Mouse (Mus musculus) urinary bladder, adult 2 months (tissue): Measurements from ENCODE around the gene Gm12355. TPM values are rescaled to one million over a fixed set of nuclear protein-coding genes. Genes with fewer than 3 reads are reported as not detected.
"Not testable (repeated sequence)": the region's sequence is repeated elsewhere in the genome, so short reads cannot be mapped to it uniquely, and the experiment has no call there.

Source experiments
- DNase-seq: peaks from one replicate; pipeline ENCODE4 v3.0.0; 2022; ENCODE audit warnings: low spot score
- polyA plus RNA-seq: library from polyadenylated mRNA; depleted of rRNA; stranded (reverse); fragments of >200 nt; gene quantifications from 2 replicates; pipeline ENCODE4 v1.2.3, GENCODE M21; 2012; rRNA removed

Gene Gm12355
- 0.47 and 0.52 TPM in 2 replicates for polyA plus RNA-seq

DNA sequence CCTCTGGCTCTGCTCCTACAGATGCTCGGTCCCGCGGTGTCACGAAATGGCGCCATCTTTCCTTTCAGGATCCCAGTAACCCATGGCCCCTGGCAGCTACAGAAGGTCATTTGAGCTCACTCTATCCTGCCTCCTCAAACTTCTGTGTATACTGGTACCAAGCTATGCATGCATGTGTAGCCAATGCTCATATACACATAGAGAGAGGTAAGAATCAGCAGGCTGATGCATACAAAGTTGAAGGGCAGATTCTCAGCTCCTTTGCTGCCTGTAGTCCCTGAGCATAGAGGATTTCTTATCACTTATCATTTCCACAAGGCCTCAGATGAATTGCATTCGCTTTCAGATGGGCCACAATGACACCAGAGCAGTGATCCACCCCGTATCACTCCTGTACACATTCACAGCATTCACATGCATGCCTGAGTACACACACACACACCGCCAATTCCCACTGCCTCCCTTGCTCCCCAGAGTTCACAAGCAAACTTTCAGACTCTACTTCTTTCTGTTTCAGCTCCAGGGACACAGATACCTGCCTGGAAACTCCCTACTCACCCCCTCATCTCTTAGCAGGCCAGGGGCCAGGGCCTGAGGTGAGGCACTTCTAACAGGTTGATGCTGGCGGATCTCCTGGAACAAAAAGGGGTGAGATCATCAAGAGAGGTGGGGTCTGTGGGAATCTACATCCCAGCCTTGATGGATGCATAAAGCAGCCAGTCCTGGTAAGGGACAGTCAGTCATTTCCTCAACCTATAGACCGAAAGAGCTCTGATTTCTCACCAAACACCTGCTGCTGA is at the start of gene Gm12355, which contains the start of gene Gsdma3:
Gm12355 (minus strand) TSS at position 51 of the 800 bp plus-strand sequence.
Gsdma3 (plus strand) TSS at position 750 of the 800 bp plus-strand sequence.
- no peak for DNase-seq

DNA sequence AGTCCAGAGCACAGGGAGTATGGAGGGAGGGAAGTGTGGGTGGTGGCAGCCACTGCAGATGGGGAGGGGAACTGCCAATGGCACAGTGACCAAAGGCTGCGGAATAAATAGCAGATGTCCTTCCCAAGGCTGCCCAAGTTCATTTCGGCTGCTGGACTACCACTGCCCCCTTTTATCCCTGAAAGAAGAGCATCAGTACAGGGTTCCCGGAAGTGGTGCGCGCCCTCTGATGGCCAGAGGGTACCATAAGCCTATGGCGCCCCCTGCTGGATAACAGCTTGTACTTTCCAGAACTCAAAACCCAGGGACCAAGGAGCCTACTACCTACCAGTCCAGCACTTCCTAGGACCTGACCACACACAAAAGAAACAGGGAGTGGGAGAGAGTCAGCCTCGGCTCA is 47.7 kb upstream of the Gm12355 start:
- DNase-seq = not testable (repeated sequence)

DNA sequence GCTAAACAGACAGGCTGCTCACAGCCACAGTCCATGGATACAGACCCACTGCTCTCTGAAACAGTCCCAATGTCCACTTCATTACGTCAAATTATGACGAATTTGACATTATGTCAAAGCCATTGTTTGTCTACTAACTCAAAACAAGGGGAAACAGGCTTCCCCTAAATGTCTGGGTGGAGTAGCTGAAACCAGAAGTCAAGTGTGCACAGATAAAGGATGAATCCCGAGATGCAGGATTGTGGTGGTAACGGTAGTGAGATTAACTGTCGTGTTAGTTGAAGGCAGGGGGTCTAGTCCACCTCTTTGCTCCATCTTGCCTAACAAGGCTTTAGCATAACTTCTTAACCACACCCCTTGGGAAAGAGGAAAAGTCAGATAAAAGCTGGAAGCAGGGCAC is 47.0 kb upstream of the Gm12355 start:
- no peak for DNase-seq

DNA sequence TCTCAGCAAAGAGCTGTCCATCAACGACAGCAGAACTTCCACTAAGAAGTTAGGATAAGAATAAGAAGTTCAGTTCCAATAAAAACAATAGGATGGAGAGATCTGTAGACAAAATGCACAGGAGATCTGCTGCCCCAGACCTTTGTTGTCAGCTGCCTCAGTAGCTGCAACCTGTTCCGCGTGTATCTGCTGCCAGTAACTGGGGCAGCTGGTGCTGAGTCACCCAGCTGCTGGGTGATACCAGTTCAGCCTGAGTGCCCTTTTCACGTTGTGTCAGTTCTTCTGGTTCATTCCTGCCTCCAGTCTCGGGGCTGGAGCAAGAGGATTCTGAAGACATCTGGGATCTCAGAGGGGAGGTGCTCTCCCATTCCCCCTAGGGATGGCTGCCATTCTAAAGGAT is 46.4 kb upstream of the Gm12355 start:
- no peak for DNase-seq

DNA sequence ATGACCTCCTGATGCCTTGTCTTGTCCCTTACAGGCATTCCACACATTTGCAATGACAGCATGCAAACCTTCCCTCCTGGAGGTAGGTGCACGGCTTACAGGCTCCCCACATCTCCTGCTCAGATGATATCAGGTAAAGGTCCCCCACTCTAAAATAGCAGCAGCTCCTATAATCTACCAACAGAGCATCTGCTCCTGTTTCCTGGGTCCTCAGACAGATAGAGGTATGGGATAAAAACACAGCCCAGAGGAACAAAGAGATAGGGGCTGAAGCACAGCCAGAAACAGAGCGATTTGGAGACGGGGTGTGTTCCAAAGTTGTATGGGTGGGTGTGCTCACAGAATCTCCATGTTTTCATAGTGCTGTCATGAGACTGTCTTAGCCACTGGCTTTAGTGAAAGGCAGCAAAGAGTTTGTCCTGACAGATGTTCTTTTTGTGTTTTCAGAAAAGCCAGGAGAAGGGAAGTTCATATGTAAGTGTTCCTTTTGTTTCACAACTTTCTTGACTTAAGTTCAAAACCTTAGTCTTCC is 45.9 kb upstream of the Gm12355 start:
- no peak for DNase-seq

DNA sequence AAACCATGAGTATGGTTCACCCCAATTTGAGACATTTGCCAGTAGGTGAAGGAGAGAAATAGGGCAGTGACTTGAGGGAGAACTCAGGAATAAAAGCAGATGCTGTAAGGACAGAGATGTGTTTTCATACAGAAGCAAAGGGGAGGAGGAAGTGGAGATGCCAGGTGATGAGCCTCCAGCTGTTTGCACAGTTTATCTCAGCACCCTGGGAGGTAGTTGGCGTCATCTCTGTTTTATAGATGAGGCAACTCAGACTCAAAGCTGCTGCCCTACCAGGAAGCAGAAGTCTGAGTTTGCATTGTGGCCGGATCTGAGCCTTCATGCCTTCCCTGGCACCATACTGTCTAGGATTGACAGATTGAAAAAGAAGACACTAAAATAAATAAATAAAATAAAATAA is 43.5 kb upstream of the Gm12355 start:
- no peak for DNase-seq

DNA sequence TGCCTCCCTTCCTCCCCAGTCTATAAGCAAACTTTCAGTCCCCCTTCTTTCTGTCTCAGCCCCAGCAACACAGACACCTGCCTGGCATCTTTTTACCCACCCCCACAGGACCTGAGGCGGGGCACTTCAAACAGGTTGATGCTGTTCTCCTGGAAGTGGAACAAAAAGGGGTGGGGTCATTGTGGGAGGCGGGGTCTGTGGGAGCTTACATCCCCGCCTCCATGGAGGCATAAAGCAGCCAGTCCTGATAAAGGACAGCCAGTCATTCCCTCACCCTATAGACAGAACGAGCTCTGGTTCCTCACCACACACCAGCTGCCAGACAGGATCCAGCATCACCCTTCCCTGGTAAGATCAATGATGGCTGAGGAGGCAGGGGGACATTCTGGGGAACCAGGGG is 38.6 kb upstream of the Gm12355 start, which contains the start of gene Gsdma:
Gsdma (plus strand) TSS at position 261 of the 400 bp plus-strand sequence.
- no peak for DNase-seq

DNA sequence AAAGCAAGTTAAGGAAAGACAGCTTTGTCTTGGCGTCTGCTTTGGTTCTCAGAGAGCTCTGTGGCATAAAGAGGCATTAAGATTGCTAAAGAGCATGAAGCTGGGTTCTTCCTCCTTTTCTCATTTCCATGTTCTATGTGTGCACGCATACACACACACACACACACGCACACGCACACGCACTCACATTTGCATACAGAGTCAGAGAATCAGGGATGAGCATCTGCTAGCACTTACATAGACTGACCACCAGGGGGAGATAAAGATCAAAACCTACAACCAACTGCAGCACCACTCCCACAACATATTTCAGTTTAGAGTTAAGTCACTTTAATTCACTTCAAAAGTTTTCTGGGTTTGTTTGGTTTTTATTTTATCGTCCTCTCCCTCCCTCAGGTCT is 35.1 kb upstream of the Gm12355 start:
- DNase-seq = no peak

DNA sequence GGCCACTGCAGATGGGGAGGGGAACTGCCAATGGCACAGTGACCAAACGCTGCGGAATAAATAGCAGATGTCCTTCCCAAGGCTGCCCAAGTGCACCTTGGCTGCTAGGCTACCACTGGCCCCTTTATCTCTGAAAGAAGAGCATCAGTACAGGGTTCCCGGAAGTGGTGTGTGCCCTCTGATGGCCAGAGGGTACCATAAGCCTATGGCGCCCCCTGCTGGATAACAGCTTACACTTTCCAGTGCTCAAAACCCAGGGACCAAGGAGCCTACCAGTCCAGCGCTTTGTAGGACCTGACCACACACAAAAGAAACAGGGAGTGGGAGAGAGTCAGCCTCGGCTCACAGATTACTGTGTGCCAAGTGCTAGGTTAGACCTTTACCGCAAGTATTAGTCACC is 29.6 kb upstream of the Gm12355 start:
- DNase-seq = not testable (repeated sequence)

DNA sequence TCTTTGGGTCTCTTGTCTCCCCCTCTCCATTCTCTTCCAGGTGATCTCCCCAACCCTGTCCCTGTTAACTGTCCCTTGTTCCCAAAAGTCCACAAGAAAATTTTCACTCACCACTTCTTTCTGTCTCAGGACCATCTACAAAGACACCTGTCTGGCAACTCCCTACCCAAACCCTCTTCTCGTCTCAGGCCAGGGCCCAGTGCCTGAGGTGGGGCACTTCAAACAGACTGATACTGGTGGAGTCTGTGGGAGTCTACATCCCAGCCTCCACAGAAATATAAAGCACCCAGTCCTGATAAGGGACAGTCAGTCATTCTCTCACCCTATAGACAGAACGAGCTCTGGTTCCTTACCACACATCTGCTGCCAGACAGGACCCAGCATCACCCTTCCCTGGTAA is 21.0 kb upstream of the Gm12355 start, which contains the start of gene Gsdma2:
Gsdma2 (plus strand) TSS at position 301 of the 400 bp plus-strand sequence.
- no peak for DNase-seq

DNA sequence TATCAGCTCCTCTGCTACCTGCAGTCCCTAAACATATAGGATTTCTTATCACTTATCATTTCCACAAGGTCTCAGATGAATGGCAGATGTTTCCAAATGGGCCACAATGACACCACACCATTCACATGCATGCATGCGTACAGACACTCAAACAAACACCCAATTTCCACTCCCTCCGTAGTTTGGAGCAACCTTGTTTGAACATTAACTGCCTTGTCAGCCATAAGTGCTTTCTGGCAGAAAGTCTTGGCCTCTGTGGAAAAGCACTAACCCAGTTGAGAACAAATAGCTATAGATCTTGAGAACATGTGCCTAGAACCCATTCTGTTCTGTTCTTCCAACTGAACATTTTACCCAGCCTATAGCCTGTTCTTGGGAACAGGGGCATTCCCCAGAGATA is 20.5 kb upstream of the Gm12355 start:
- DNase-seq = no peak

DNA sequence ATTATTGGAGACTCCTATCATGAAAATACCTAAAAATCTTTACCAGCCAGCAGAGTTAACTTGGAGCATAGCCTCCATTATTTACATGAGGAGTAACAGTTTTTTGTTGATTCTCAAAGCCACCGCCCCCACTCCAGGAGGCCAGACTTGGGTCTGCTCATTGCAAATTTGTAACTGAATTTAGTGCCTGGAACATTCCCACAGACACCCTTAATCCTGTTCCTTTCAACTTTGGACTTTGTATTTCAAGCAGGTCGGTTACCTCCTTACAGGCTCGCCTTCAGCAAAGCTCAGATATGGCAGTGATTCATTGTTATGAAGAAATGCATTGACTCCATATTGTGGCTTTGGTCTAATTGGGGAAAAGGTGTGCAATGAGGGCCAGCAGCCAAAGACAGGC is 19.3 kb upstream of the Gm12355 start:
- no peak for DNase-seq

DNA sequence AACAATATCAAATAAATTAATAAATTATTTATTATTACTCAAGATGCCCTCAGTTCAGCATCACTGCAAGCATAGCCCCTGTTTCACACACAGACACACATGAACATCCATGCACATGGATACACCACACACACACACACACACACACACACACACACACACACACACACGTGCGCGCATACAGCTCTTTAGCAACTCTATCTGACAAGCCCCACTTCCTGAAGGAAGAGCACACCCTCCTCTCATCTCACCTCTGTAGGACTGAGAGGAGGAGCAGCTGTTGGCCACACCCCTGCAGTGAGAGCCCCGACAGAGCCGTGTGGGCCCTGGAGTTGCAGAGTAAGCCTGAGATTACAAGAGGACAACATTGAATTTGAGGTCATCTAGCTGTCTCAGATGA is 14.6 kb upstream of the Gm12355 start:
- no peak for DNase-seq

DNA sequence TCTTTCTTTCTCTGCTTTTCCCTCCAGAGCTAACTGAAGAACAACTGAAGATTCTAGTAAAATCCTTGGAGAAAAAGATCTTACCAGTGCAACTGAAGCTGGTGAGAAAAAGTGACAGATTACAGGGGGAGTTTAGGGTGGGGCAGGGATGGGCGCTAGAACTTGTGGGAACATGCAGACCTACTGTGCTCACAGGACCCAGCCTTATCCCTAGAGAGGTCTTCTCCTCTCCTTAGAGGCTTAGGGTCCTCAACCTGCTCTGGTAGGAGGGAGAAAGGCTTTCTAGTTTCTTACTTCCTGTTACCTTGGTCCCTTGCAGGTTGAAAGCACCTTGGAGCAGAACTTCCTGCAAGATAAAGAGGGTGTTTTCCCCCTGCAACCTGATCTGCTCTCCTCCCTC is 12.0 kb upstream of the Gm12355 start:
- DNase-seq = no peak

DNA sequence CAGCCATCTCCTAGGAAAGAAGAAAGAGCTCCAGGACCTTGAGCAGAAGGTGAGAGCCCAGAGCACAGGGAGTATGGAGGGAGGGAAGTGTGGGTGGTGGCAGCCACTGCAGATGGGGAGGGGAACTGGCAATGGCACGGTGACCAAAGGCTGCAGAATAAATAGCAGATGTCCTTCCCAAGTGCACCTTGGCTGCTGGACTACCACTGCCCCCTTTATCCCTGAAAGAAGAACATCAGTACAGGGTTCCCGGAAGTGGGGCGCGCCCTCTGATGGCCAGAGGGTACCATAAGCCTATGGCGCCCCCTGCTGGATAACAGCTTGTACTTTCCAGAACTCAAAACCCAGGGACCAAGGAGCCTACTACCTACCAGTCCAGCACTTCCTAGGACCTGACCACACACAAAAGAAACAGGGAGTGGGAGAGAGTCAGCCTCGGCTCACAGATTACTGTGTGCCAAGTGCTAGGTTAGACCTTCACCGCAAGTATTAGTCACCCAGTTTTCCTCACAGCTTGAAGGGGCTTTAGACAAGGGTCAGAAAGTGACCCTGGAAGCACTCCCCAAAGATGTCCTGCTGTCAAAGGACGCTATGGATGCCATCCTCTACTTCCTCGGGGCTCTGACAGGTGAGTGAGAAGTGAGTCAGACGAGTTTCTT is 10.0 kb upstream of the Gm12355 start:
- not testable (repeated sequence) for DNase-seq

DNA sequence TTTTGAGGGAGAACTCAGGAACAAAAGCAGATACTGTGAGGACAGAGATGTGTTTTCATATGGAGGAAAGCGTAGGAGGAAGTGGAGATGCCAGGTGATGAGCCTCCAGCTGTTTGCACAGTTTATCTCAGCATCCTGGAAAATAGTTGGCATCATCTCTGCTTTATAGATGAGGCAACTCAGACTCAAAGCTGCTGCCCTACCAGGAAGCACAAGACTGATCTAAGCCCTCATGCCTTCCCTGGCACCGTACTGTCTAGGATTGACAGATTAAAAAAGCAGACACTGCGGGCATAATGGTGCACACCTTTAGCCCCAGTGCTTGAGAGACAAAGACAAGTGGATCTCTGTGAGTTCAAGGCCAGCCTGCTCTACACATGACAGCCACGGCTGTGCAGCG is 5.2 kb upstream of the Gm12355 start:
- DNase-seq = no peak

DNA sequence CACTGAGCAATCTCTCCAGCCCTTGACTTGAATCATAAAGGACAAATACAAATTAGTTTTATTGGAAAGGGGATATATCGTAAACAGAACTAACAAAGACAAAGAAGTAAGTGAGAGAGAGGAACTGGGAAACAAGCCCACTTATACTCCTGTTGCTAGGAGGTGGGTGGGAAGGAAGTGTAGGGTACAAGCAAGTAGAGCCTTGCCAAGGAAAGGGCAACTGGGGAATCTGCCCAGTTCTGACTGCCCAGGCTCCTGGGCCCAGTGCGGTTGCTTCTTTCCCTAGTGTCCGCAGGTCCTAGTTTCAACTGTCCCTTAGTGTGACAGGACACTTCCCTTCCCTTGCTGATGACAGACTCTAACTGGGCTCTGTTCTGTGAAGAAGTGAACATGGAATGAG is 3.2 kb upstream of the Gm12355 start:
- no peak for DNase-seq

DNA sequence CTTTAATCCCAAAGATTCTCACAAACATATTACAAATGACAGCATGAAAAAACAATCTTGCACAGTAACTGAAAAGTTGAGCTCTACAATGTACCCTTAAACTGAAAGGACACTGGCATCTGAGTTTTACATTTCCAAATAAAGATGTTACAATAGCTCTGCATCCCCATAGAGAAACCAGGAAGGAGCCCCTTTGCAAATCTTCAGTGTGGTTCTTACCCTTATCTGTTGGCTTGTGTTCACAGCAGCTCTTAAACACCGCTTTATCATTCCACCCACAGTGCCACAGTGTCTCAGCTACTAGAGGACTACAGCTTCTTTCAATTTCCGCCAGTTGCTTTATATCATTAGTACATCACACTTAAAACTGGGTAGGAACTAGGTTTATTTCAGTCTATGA is 1.1 kb downstream of the Gm12355 start:
- DNase-seq = not testable (repeated sequence)

DNA sequence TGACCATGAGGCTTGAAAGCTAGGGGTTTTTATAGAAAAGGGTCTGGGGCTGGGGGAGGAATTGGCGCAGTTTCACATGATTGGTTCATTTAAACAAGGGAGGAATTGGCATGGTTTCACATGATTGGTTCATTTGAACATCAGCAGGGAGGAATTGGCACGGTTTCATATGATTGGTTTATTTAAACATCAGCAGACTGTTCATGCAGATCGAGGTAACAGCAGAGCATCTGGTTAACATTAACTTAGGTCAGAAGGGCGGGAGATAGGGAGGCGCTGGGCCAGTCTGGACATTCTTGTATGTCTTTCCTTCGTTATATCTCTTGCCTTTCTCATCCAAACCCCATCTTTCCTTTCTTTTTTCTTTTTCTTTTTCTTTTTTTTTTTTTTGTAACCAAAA is 1.5 kb downstream of the Gm12355 start:
- DNase-seq = not testable (repeated sequence)

DNA sequence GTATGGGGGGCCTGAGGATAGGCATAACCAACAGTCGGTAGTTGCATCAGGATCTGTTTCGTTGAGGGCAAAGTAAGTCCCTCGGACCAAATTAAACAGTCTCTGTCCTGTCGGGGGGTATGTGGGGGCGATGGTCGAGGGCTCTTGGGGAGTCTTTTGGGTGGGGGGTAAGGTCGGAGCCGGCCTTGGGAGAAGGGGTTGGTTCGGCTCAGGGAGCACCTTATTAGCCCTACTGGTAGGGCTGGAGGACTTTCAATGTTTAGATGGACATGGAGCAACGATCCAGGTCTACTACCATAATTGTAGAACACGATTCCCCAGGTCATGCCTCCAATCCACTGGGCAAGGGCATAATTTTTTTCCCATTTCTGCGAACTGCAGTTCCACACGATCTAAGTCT is 4.7 kb downstream of the Gm12355 start:
- no peak for DNase-seq

DNA sequence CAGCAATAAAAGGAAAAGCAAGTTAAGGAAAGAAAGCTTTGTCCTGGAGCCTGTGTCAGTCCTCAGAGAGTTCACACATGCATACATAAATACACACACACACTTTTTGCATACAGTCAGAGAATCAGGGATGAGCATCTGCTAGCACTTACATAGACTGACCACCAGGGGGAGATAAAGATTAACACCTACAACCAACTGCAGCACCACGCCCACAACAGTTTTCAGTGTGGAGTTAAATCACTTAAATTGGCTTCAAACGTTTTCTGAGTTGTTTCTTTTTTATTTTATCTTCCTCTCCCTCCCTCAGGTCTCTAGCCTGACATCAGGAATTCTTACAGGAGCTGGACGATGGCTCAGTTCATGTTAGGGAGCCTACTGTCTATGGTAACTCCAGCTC is 18.7 kb downstream of the Gm12355 start:
- no peak for DNase-seq

DNA sequence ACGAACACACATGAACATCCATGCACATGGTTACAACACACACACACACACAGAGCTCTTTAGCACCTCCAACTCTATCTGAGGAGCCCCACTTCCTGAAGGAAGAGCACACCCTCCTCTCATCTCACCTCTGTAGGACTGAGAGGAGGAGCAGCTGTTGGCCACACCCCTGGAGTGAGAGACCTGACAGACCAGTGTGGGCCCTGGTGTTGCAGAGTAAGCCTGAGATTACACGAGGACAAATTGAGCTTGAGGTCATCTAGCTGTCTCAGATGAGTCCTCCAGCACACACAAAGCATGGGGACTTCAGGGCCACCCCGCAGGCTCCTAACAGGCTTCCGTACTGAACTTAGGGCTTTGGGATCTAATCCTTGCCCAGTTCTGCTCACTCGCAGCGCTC is 20.6 kb downstream of the Gm12355 start:
- not testable (repeated sequence) for DNase-seq

DNA sequence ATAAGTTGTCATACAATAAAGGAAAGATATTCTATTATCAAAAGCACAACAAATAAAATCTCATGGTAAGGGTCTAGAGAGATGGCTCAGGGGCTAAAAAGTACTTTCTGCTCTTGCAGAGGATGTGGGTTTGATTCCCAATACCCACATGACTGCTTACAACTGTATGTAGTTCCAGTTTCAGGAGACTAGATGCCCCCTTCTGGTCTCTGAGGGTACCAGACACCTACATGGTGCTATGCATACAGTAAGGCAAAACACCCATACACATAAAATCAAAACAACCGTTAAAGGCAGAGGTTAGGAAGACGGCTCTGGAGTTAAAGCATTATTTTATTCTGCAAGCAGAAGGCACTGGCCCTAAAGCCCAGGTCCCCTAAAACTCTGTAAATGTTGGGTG is 21.5 kb downstream of the Gm12355 start:
- no peak for DNase-seq
